Mouse (Mus musculus) neural tube, embryonic 11.5 days (tissue): ENCODE measurements around the gene Ice1. TPM values are rescaled to one million over a fixed set of nuclear protein-coding genes. Genes with fewer than 3 reads are reported as not detected.

Experiments
- ATAC-seq: fragments of 200-750 bp; cut with Nextera tagmentation; 2 replicates; pipeline ENCODE4 v1.8.0; 2017; ENCODE audit warnings: moderate number of reproducible peaks, mild to moderate bottlenecking, moderate TSS enrichment, moderate library complexity; ENCODE audit not compliant: insufficient read depth, low FRiP score, low TSS enrichment
- DNase-seq: peaks from one replicate; pipeline ENCODE4 v3.0.0-alpha.2; 2015; ENCODE audit warnings: low spot score
- H3K27ac ChIP-seq: fragments of 300-500 bp; sonication (generic); 2 replicates; pipeline ENCODE4 v1.5.1; 2014; ENCODE audit warnings: low read depth, mild to moderate bottlenecking, low read length
- H3K27me3 ChIP-seq: fragments of 300-500 bp; sonication (generic); 2 replicates; pipeline ENCODE4 v1.6.1; 2014; ENCODE audit warnings: mild to moderate bottlenecking, low read length, mixed read lengths; ENCODE audit not compliant: control insufficient read depth, insufficient read depth
- H3K36me3 ChIP-seq: fragments of 300-500 bp; sonication (generic); 2 replicates; pipeline ENCODE4 v1.6.1; 2014; ENCODE audit warnings: mild to moderate bottlenecking, low read length, moderate library complexity, mixed read lengths; ENCODE audit not compliant: control insufficient read depth, insufficient read depth
- H3K4me1 ChIP-seq: fragments of 300-500 bp; sonication (generic); 2 replicates; pipeline ENCODE4 v1.6.1; 2014; ENCODE audit warnings: low read length, mixed read lengths; ENCODE audit not compliant: control insufficient read depth, insufficient read depth
- H3K4me2 ChIP-seq: fragments of 300-500 bp; sonication (generic); 2 replicates; pipeline ENCODE4 v1.6.1; 2014; ENCODE audit warnings: low read depth, mild to moderate bottlenecking, moderate library complexity
- H3K4me3 ChIP-seq: fragments of 300-500 bp; sonication (generic); 2 replicates; pipeline ENCODE4 v1.5.1; 2014; ENCODE audit warnings: low read depth, low read length
- H3K9ac ChIP-seq: fragments of 300-500 bp; sonication (generic); 2 replicates; pipeline ENCODE4 v1.6.1; 2014; ENCODE audit warnings: mild to moderate bottlenecking, low read length
- H3K9me3 ChIP-seq: fragments of 300-500 bp; sonication (generic); 2 replicates; pipeline ENCODE4 v1.6.1; 2016; ENCODE audit warnings: low read length; ENCODE audit not compliant: control insufficient read depth
- WGBS: fragments of 180-500 bp; shearing (Covaris S2); extraction: QIAGEN DNeasy Blood & Tissue Kit; methylation state at CpG from one replicate; pipeline ENCODE4 v1.1.7; 2014; 5-methylcytosine and 5-hydroxymethylcytosine counted together
- polyA plus RNA-seq: library from polyadenylated mRNA; unstranded; fragments of >200 nt; fragmentation: Nextera tagmentation; extraction: Ambion mirVana; gene quantifications from 2 replicates; pipeline ENCODE4 v1.2.1, GENCODE M21; 2014

Gene Ice1
- polyA plus RNA-seq, 1 experiment from 2014 or later, result 35.1 TPM

- H3K9ac ChIP-seq, result no peak overlapping the region
- H3K27ac ChIP-seq, result no peak overlapping the region
- ATAC-seq, result no peak
- no peak for DNase-seq
- no peaks in the 10 kb centered on the region for H3K9me3 ChIP-seq
- no peak overlapping the region for H3K4me2 ChIP-seq
- no peak overlapping the region for H3K4me3 ChIP-seq
- no peaks in the 10 kb centered on the region for H3K4me1 ChIP-seq
- no peaks in the 10 kb centered on the region for H3K27me3 ChIP-seq
- WGBS, result 83% methylated on average over 1 of the region's 1 CpGs
- H3K36me3 ChIP-seq, result no peaks in the 10 kb centered on the region
Observed at GRCm38 (mm10) chr13:70574216-70574615, 63.2 kb downstream of the Ice1 start.

DNA sequence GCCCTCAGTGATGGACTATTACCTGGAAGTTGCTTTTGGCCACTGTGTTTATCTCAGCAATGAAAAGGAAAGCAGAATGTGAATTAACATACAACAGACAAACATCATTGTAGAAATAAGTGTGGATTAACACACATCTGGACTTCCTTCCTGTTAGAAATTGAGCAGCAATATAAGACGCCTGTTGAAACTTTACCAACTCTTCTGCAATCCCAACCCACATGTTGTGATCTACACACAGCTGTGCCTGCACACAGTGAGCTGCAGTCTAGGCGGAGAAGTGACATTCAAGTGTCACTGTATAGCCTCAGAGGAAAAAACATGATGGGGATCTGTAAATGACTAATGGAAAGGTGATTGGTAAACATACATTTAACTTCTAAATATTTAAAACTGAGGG, 69.5 kb downstream of the Ice1 start:
- no peaks in the 10 kb centered on the region for H3K4me1 ChIP-seq
- no peak overlapping the region for H3K27ac ChIP-seq
- H3K27me3 ChIP-seq, result no peaks in the 10 kb centered on the region
- H3K9me3 ChIP-seq, result no peaks in the 10 kb centered on the region
- H3K9ac ChIP-seq, result no peak overlapping the region
- ATAC-seq, result no peak
- H3K4me3 ChIP-seq, result no peak overlapping the region
- 87% methylated on average over 2 of the region's 2 CpGs for WGBS
- no peak overlapping the region for H3K4me2 ChIP-seq
- H3K36me3 ChIP-seq, result no peaks in the 10 kb centered on the region
- DNase-seq, result no peak

DNA sequence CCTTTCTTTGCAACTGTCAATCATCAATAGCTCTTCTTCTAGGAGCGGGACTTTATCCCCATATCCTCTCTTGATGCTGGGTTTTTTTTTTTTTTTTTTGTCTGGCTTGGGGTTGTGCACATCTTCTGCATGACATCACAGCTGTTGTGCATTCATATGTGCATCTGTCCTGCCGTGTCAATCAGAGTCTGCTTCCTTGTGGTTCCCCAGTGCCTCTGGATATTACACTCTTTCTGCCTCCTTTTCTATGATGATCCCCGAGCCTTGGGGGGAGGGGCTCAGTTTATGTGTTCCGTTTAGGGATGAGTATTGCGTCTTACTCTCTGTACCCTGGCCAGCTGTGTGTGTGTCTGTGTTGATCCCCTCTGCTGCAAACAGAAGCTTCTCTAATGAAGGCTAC, 84.0 kb downstream of the Ice1 start:
- H3K9ac ChIP-seq, result no peak overlapping the region
- 82% methylated on average over 5 of the region's 5 CpGs for WGBS
- DNase-seq (no peak), ATAC-seq (no peak)
- no peak overlapping the region for H3K27ac ChIP-seq
- H3K4me2 ChIP-seq, result no peak overlapping the region
- H3K4me3 ChIP-seq, result no peak overlapping the region
- no peaks in the 10 kb centered on the region for H3K36me3 ChIP-seq
- H3K4me1 ChIP-seq, result no peaks in the 10 kb centered on the region
- no peaks in the 10 kb centered on the region for H3K27me3 ChIP-seq
- no peaks in the 10 kb centered on the region for H3K9me3 ChIP-seq

GRCm38 (mm10) chr13:70547457-70547856, 90.0 kb downstream of the Ice1 start:
- Histone ChIP-seq H3K27me3 (no peaks in the 10 kb centered on the region), H3K9ac (no peak overlapping the region), H3K27ac (no peak overlapping the region), H3K4me1 (no peaks in the 10 kb centered on the region), H3K9me3 (no peaks in the 10 kb centered on the region), H3K4me3 (no peak overlapping the region), H3K4me2 (no peak overlapping the region), H3K36me3 (no peaks in the 10 kb centered on the region)
- DNase-seq (no peak), ATAC-seq (no peak)
- 47% methylated on average over 3 of the region's 3 CpGs for WGBS

DNA sequence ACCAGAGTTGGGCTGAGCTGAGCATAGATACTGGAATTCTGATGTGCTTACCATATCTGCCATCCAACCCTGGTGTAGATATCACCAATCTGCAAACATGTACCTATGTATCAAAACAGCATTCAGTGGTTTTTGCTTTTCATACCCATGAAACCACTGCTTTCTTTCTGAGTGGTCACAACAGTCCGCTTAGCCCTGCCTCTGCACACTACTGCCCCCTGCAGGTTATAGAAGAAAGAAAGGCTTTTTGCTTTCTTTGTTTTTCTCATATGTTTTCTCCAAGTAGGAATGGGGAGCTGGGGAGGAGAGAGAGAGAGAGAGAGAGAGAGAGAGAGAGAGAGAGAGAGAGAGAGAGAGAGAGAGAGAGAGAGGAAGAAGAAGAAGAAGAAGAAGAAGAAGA, 92.2 kb downstream of the Ice1 start:
- no peaks in the 10 kb centered on the region for H3K9me3 ChIP-seq
- H3K27me3 ChIP-seq, result no peaks in the 10 kb centered on the region
- H3K27ac ChIP-seq, result no peak overlapping the region
- H3K4me1 ChIP-seq, result no peaks in the 10 kb centered on the region
- no peak overlapping the region for H3K4me2 ChIP-seq
- no peak for ATAC-seq
- H3K4me3 ChIP-seq, result no peak overlapping the region
- DNase-seq, result peak; percentile 41
- H3K36me3 ChIP-seq, result no peaks in the 10 kb centered on the region
- WGBS, result 18% methylated on average over 1 of the region's 1 CpGs
- H3K9ac ChIP-seq, result no peak overlapping the region

GRCm38 (mm10) chr13:70539842-70540241, 97.6 kb downstream of the Ice1 start:
- Histone ChIP-seq H3K27ac (no peak overlapping the region), H3K4me3 (no peak overlapping the region), H3K27me3 (no peaks in the 10 kb centered on the region), H3K9me3 (no peaks in the 10 kb centered on the region), H3K36me3 (no peaks in the 10 kb centered on the region), H3K4me1 (no peaks in the 10 kb centered on the region), H3K4me2 (no peak overlapping the region), H3K9ac (no peak overlapping the region)
- ATAC-seq (no peak), DNase-seq (no peak)
- WGBS, result 79% methylated on average over 1 of the region's 1 CpGs

- no peaks in the 10 kb centered on the region for H3K9me3 ChIP-seq
- H3K27me3 ChIP-seq, result no peaks in the 10 kb centered on the region
- DNase-seq (no peak), ATAC-seq (no peak)
- no peak overlapping the region for H3K4me2 ChIP-seq
- H3K9ac ChIP-seq, result no peak overlapping the region
- no peaks in the 10 kb centered on the region for H3K36me3 ChIP-seq
- no peaks in the 10 kb centered on the region for H3K4me1 ChIP-seq
- H3K4me3 ChIP-seq, result no peak overlapping the region
- no peak overlapping the region for H3K27ac ChIP-seq
- 94% methylated on average over 5 of the region's 5 CpGs for WGBS
Observed at GRCm38 (mm10) chr13:70533412-70533811, 104.0 kb downstream of the Ice1 start.

DNA sequence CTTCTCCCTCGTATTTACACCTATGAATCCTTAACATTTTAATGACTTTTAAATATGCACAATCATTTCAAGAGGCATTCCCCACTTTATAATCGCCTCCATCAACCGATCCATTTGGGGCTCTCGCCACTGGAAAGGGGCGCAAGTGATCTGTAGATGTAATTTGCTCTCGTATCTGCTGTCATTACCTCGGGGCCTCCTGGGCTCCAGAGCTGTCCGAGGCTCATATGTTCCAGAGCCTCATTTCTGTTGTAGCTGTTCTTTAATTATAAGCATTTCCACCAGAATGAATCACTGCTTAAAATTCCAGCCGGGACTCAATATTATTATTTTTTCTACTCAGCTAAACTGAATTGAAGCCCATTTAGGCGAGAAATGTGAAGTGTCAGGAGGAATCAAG, 104.7 kb downstream of the Ice1 start:
- no peak overlapping the region for H3K4me3 ChIP-seq
- H3K9me3 ChIP-seq, result no peaks in the 10 kb centered on the region
- ATAC-seq (no peak), DNase-seq (no peak)
- H3K4me2 ChIP-seq, result no peak overlapping the region
- H3K36me3 ChIP-seq, result no peaks in the 10 kb centered on the region
- H3K27ac ChIP-seq, result no peak overlapping the region
- 88% methylated on average over 10 of the region's 10 CpGs for WGBS
- H3K4me1 ChIP-seq, result no peaks in the 10 kb centered on the region
- no peaks in the 10 kb centered on the region for H3K27me3 ChIP-seq
- no peak overlapping the region for H3K9ac ChIP-seq

DNA sequence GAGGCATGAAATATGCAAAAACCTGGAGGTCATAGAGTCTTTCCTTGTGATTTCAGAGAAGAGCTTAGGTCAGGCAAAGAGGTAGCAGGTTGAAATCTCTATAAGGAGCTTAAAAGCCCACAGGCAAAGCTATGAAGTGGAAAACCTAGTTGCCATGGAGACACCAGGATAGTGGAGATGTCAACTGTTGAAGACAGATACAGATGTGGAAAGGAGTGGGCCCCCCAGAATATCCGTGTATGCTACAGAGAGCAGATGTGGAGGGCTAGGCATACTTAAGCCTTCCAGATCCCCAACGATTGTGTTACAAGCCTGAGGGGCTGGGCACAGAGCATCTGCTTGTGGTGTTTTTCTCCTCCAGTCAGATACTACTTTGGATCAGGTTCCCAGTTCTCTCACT, 119.8 kb downstream of the Ice1 start:
- Histone ChIP-seq H3K36me3 (no peaks in the 10 kb centered on the region), H3K4me2 (no peak overlapping the region), H3K4me3 (no peak overlapping the region), H3K9me3 (no peaks in the 10 kb centered on the region), H3K4me1 (no peaks in the 10 kb centered on the region), H3K9ac (no peak overlapping the region), H3K27me3 (no peaks in the 10 kb centered on the region), H3K27ac (no peak overlapping the region)
- WGBS, result 68% methylated on average over 2 of the region's 2 CpGs
- ATAC-seq (no peak), DNase-seq (no peak)
